In genomic region chr17:71225091-71225490, GRCm38 (mm10) we compare ENCODE assay signal across 9 mouse cellular contexts. TPM values are rescaled to one million over a fixed set of nuclear protein-coding genes. Genes with fewer than 3 reads are reported as not detected.
DNase-seq lines count a peak whose midpoint lies in the region; ATAC-seq and TF ChIP-seq lines count a peak whose summit lies in the region.
"Had no signal": no experiment of that assay in that cellular context is flagged by ENCODE, and none has a peak within 500 bp of the region (broad histone marks: within the 10 kb centered on the region; RNA-seq: fewer than 3 reads in every experiment).

No protein-coding gene starts in this region.

- peak; percentile 69 for TF ChIP-seq CTCF in intestine, postnatal 0 days (IDR thresholded peaks at IDR 0.05; ENCODE audit: low read depth)
- peak; percentile 47 for TF ChIP-seq CTCF in forebrain, postnatal 0 days (IDR thresholded peaks at IDR 0.05; ENCODE audit: low read depth)

- no peaks in the 10 kb centered on the region for H3K27me3 ChIP-seq in intestine, postnatal 0 days (replicated peaks; ENCODE audit: control insufficient read depth, insufficient read depth, low read length)
- no peaks in the 10 kb centered on the region for H3K27me3 ChIP-seq in intestine, embryonic 15.5 days (replicated peaks)
- H3K27me3 ChIP-seq in forebrain, postnatal 0 days (ENCODE audit: insufficient read depth, low read length): no peaks in the 10 kb centered on the region
- H3K27me3 ChIP-seq: embryonic facial prominence, embryonic 12.5 days had no signal

- H3K9me3 ChIP-seq in intestine, postnatal 0 days (ENCODE audit: control insufficient read depth): no peaks in the 10 kb centered on the region
- no peaks in the 10 kb centered on the region for H3K9me3 ChIP-seq in intestine, embryonic 15.5 days
- H3K9me3 ChIP-seq in forebrain, postnatal 0 days (ENCODE audit: low read length): no peaks in the 10 kb centered on the region
- H3K9me3 ChIP-seq: embryonic facial prominence, embryonic 12.5 days had no signal

- H3K4me1 ChIP-seq in intestine, postnatal 0 days (replicated peaks; ENCODE audit: control insufficient read depth, insufficient read depth, low read length): no peaks in the 10 kb centered on the region
- no peaks in the 10 kb centered on the region for H3K4me1 ChIP-seq in intestine, embryonic 15.5 days (replicated peaks)
- no peaks in the 10 kb centered on the region for H3K4me1 ChIP-seq in forebrain, postnatal 0 days (ENCODE audit: insufficient read depth)
- H3K4me1 ChIP-seq: embryonic facial prominence, embryonic 12.5 days had no signal

- DNase-seq in ZHBTc4 (ENCODE audit: low read depth, low spot score): peak; percentile 69
- peak; percentile 10 for DNase-seq in forebrain, postnatal 0 days
- DNase-seq in mesoderm, embryonic 11.5 days (ENCODE audit: low read depth, low spot score): peak; percentile 25
- no peak for DNase-seq in urinary bladder, postnatal 4 days (ENCODE audit: low spot score in 2 of 2)
- no peak for DNase-seq in kidney, postnatal 14 days

- peaks cover 33% of the 10 kb centered on the region for H3K36me3 ChIP-seq in intestine, postnatal 0 days (ENCODE audit: control insufficient read depth, insufficient read depth)
- H3K36me3 ChIP-seq in intestine, embryonic 15.5 days: no peaks in the 10 kb centered on the region; the same call in 1 of the 2 replicates
- H3K36me3 ChIP-seq in forebrain, postnatal 0 days (ENCODE audit: insufficient read depth): 0 out of 2 replicates have a peak, but pooled peaks cover 6% of the 10 kb centered on the region

- WGBS in intestine, postnatal 0 days: 47% methylated on average over 5 of the region's 5 CpGs
- WGBS in intestine, embryonic 15.5 days: 53% methylated on average over 5 of the region's 5 CpGs
- 41% methylated on average over 5 of the region's 5 CpGs for WGBS in forebrain, postnatal 0 days

- H3K4me2 ChIP-seq in intestine, postnatal 0 days (replicated peaks; ENCODE audit: low read depth): no peak overlapping the region
- H3K4me2 ChIP-seq in intestine, embryonic 15.5 days (replicated peaks): no peak overlapping the region
- H3K4me2 ChIP-seq in forebrain, postnatal 0 days (ENCODE audit: low read depth): no peak overlapping the region
- H3K4me2 ChIP-seq: embryonic facial prominence, embryonic 12.5 days had no signal

- H3K9ac ChIP-seq in intestine, postnatal 0 days (ENCODE audit: low read depth, low read length): no peak overlapping the region
- no peak overlapping the region for H3K9ac ChIP-seq in intestine, embryonic 15.5 days
- H3K9ac ChIP-seq in forebrain, postnatal 0 days: no peak overlapping the region
- H3K9ac ChIP-seq: embryonic facial prominence, embryonic 12.5 days had no signal

- H3K4me3 ChIP-seq in intestine, postnatal 0 days (ENCODE audit: low read depth, low read length): no peak overlapping the region
- H3K4me3 ChIP-seq in intestine, embryonic 15.5 days (replicated peaks): no peak overlapping the region
- no peak overlapping the region for H3K4me3 ChIP-seq in forebrain, postnatal 0 days (ENCODE audit: low read depth, low read length)
- H3K4me3 ChIP-seq: embryonic facial prominence, embryonic 12.5 days had no signal

- ATAC-seq in intestine, postnatal 0 days: no peak
- no peak for ATAC-seq in intestine, embryonic 15.5 days
- ATAC-seq in CD4-positive, CD25-positive, alpha-beta regulatory T cell, adult 4 months: peak; percentile 57
- peak; percentile 25; the same call in 1 of the 2 replicates for ATAC-seq in forebrain, postnatal 0 days

- no peak overlapping the region for H3K27ac ChIP-seq in intestine, postnatal 0 days (ENCODE audit: low read depth, low read length)
- H3K27ac ChIP-seq in intestine, embryonic 15.5 days: no peak overlapping the region
- no peak overlapping the region for H3K27ac ChIP-seq in forebrain, postnatal 0 days (ENCODE audit: low read depth, low read length)
- H3K27ac ChIP-seq: embryonic facial prominence, embryonic 12.5 days had no signal

RNA-seq across cellular contexts. Expression of gene Lpin2, which starts 42.7 kb away (rescaled TPM):
- 22.2 and 24.8 TPM in 2 replicates for polyA plus RNA-seq in intestine, postnatal 0 days (2015; fragmentation: Nextera tagmentation; extraction: Ambion mirVana)
- polyA plus RNA-seq in intestine, embryonic 15.5 days (2015; fragmentation: Nextera tagmentation; extraction: Ambion mirVana): 22.5 and 25.9 TPM in 2 replicates
- 10 to 100 TPM; 22.6 to 35.9 TPM for polyA plus RNA-seq in CD4-positive, CD25-positive, alpha-beta regulatory T cell, adult 4 months (2017; shearing (Covaris generic))
- total RNA-seq in forebrain, postnatal 0 days (2014; rRNA removed): 44.5 and 58.6 TPM in 2 replicates
- 23.6 and 32.5 TPM in 2 replicates for polyA plus RNA-seq in forebrain, postnatal 0 days (2015; fragmentation: Nextera tagmentation; extraction: Ambion mirVana)

Comparison
In these comparisons a context has a peak if more than half of its experiments do, and no peak if none do; other contexts are left out.
1. ATAC-seq: peak in CD4-positive, CD25-positive, alpha-beta regulatory T cell, adult 4 months (single experiment) and forebrain, postnatal 0 days (single experiment); none in intestine, postnatal 0 days (single experiment) and intestine, embryonic 15.5 days (single experiment).
2. DNase-seq: peak in ZHBTc4 (single experiment), forebrain, postnatal 0 days (single experiment) and mesoderm, embryonic 11.5 days (single experiment); none in urinary bladder, postnatal 4 days (0 of 2) and kidney, postnatal 14 days (single experiment).